Mouse (Mus musculus): ENCODE results near the gene Slc25a21. TPM values are rescaled to one million over a fixed set of nuclear protein-coding genes. Genes with fewer than 3 reads are reported as not detected.

Slc25a21 gene
- polyA plus RNA-seq, 1 experiment from 2014 or later: 1.2 TPM

GRCm38 (mm10) chr12:57194609-57195008, 2.7 kb downstream of the Slc25a21 start:
- no peak for ATAC-seq (ENCODE audit: low FRiP score)
- Histone ChIP-seq H3K4me1 (replicated peaks; ENCODE audit: control insufficient read depth, insufficient read depth, low read length) (no peaks in the 10 kb centered on the region), H3K9ac (ENCODE audit: low read depth, low read length) (no peak overlapping the region), H3K27ac (ENCODE audit: low read depth, low read length) (no peak overlapping the region), H3K9me3 (ENCODE audit: control insufficient read depth, low read length) (no peaks in the 10 kb centered on the region), H3K27me3 (ENCODE audit: control insufficient read depth, insufficient read depth, low read length) (0 out of 2 replicates have a peak, but pooled peaks cover 2% of the 10 kb centered on the region), H3K4me3 (ENCODE audit: low read depth, low read length) (no peak overlapping the region), H3K36me3 (ENCODE audit: control insufficient read depth, insufficient read depth, low read length) (no peaks in the 10 kb centered on the region), H3K4me2 (replicated peaks; ENCODE audit: low read depth, low read length) (no peak overlapping the region)
- DNase-seq (ENCODE audit: low spot score): peak; percentile 14
- WGBS: 38% methylated on average over 3 of the region's 3 CpGs

GRCm38 (mm10) chr12:57187032-57187431, 10.2 kb downstream of the Slc25a21 start:
- H3K27me3 ChIP-seq (ENCODE audit: control insufficient read depth, insufficient read depth, low read length): no peaks in the 10 kb centered on the region
- no peaks in the 10 kb centered on the region for H3K36me3 ChIP-seq (ENCODE audit: control insufficient read depth, insufficient read depth, low read length)
- H3K4me3 ChIP-seq (ENCODE audit: low read depth, low read length): no peak overlapping the region
- H3K9me3 ChIP-seq (ENCODE audit: control insufficient read depth, low read length): no peaks in the 10 kb centered on the region
- no peaks in the 10 kb centered on the region for H3K4me1 ChIP-seq (replicated peaks; ENCODE audit: control insufficient read depth, insufficient read depth, low read length)
- DNase-seq (ENCODE audit: low spot score): no peak
- no peak overlapping the region for H3K9ac ChIP-seq (ENCODE audit: low read depth, low read length)
- H3K4me2 ChIP-seq (replicated peaks; ENCODE audit: low read depth, low read length): no peak overlapping the region
- 85% methylated on average over 4 of the region's 4 CpGs for WGBS
- no peak for ATAC-seq (ENCODE audit: low FRiP score)
- H3K27ac ChIP-seq (ENCODE audit: low read depth, low read length): no peak overlapping the region

GRCm38 (mm10) chr12:57186126-57186525, 11.1 kb downstream of the Slc25a21 start:
- Histone ChIP-seq H3K36me3 (ENCODE audit: control insufficient read depth, insufficient read depth, low read length) (no peaks in the 10 kb centered on the region), H3K9ac (ENCODE audit: low read depth, low read length) (no peak overlapping the region), H3K27ac (ENCODE audit: low read depth, low read length) (no peak overlapping the region), H3K9me3 (ENCODE audit: control insufficient read depth, low read length) (no peaks in the 10 kb centered on the region), H3K4me2 (replicated peaks; ENCODE audit: low read depth, low read length) (no peak overlapping the region), H3K4me3 (ENCODE audit: low read depth, low read length) (no peak overlapping the region), H3K27me3 (ENCODE audit: control insufficient read depth, insufficient read depth, low read length) (no peaks in the 10 kb centered on the region), H3K4me1 (replicated peaks; ENCODE audit: control insufficient read depth, insufficient read depth, low read length) (no peaks in the 10 kb centered on the region)
- 76% methylated on average over 2 of the region's 2 CpGs for WGBS
- DNase-seq (ENCODE audit: low spot score) (no peak), ATAC-seq (ENCODE audit: low FRiP score) (no peak)

GRCm38 (mm10) chr12:57185475-57185874, 11.8 kb downstream of the Slc25a21 start:
- Histone ChIP-seq H3K4me1 (replicated peaks; ENCODE audit: control insufficient read depth, insufficient read depth, low read length) (no peaks in the 10 kb centered on the region), H3K27ac (ENCODE audit: low read depth, low read length) (no peak overlapping the region), H3K9ac (ENCODE audit: low read depth, low read length) (no peak overlapping the region), H3K27me3 (ENCODE audit: control insufficient read depth, insufficient read depth, low read length) (no peaks in the 10 kb centered on the region), H3K4me3 (ENCODE audit: low read depth, low read length) (no peak overlapping the region), H3K9me3 (ENCODE audit: control insufficient read depth, low read length) (no peaks in the 10 kb centered on the region), H3K36me3 (ENCODE audit: control insufficient read depth, insufficient read depth, low read length) (no peaks in the 10 kb centered on the region), H3K4me2 (replicated peaks; ENCODE audit: low read depth, low read length) (no peak overlapping the region)
- 0% methylated on average over 1 of the region's 1 CpGs for WGBS
- ATAC-seq (ENCODE audit: low FRiP score) (no peak), DNase-seq (ENCODE audit: low spot score) (peak; percentile 39)

- Histone ChIP-seq H3K27me3 (ENCODE audit: control insufficient read depth, insufficient read depth, low read length) (no peaks in the 10 kb centered on the region), H3K9me3 (ENCODE audit: control insufficient read depth, low read length) (no peaks in the 10 kb centered on the region), H3K36me3 (ENCODE audit: control insufficient read depth, insufficient read depth, low read length) (no peaks in the 10 kb centered on the region), H3K27ac (ENCODE audit: low read depth, low read length) (no peak overlapping the region), H3K4me2 (replicated peaks; ENCODE audit: low read depth, low read length) (no peak overlapping the region), H3K9ac (ENCODE audit: low read depth, low read length) (no peak overlapping the region), H3K4me3 (ENCODE audit: low read depth, low read length) (no peak overlapping the region), H3K4me1 (replicated peaks; ENCODE audit: control insufficient read depth, insufficient read depth, low read length) (no peaks in the 10 kb centered on the region)
- no peak for DNase-seq (ENCODE audit: low spot score)
- WGBS: 65% methylated on average over 2 of the region's 2 CpGs
- ATAC-seq (ENCODE audit: low FRiP score): no peak
Observed at GRCm38 (mm10) chr12:57184401-57185147, 12.7 kb downstream of the Slc25a21 start.

- H3K9ac ChIP-seq (ENCODE audit: low read depth, low read length): no peak overlapping the region
- H3K36me3 ChIP-seq (ENCODE audit: control insufficient read depth, insufficient read depth, low read length): no peaks in the 10 kb centered on the region
- DNase-seq (ENCODE audit: low spot score): peak; percentile 69
- no peak overlapping the region for H3K27ac ChIP-seq (ENCODE audit: low read depth, low read length)
- H3K4me3 ChIP-seq (ENCODE audit: low read depth, low read length): no peak overlapping the region
- no peaks in the 10 kb centered on the region for H3K4me1 ChIP-seq (replicated peaks; ENCODE audit: control insufficient read depth, insufficient read depth, low read length)
- H3K27me3 ChIP-seq (ENCODE audit: control insufficient read depth, insufficient read depth, low read length): no peaks in the 10 kb centered on the region
- no peaks in the 10 kb centered on the region for H3K9me3 ChIP-seq (ENCODE audit: control insufficient read depth, low read length)
- ATAC-seq (ENCODE audit: low FRiP score): peak; percentile 84
- no peak overlapping the region for H3K4me2 ChIP-seq (replicated peaks; ENCODE audit: low read depth, low read length)
- 26% methylated on average over 5 of the region's 5 CpGs for WGBS
Observed at GRCm38 (mm10) chr12:57179465-57180188, 17.6 kb downstream of the Slc25a21 start.

GRCm38 (mm10) chr12:57178818-57179217, 18.5 kb downstream of the Slc25a21 start:
- no peaks in the 10 kb centered on the region for H3K9me3 ChIP-seq (ENCODE audit: control insufficient read depth, low read length)
- H3K4me2 ChIP-seq (replicated peaks; ENCODE audit: low read depth, low read length): no peak overlapping the region
- no peaks in the 10 kb centered on the region for H3K4me1 ChIP-seq (replicated peaks; ENCODE audit: control insufficient read depth, insufficient read depth, low read length)
- H3K36me3 ChIP-seq (ENCODE audit: control insufficient read depth, insufficient read depth, low read length): no peaks in the 10 kb centered on the region
- no peak overlapping the region for H3K27ac ChIP-seq (ENCODE audit: low read depth, low read length)
- H3K27me3 ChIP-seq (ENCODE audit: control insufficient read depth, insufficient read depth, low read length): no peaks in the 10 kb centered on the region
- no peak overlapping the region for H3K4me3 ChIP-seq (ENCODE audit: low read depth, low read length)
- DNase-seq (ENCODE audit: low spot score) (no peak), ATAC-seq (ENCODE audit: low FRiP score) (no peak)
- no peak overlapping the region for H3K9ac ChIP-seq (ENCODE audit: low read depth, low read length)

GRCm38 (mm10) chr12:57163294-57163693, 34.0 kb downstream of the Slc25a21 start:
- H3K9me3 ChIP-seq (ENCODE audit: control insufficient read depth, low read length): no peaks in the 10 kb centered on the region
- DNase-seq (ENCODE audit: low spot score): no peak
- WGBS: 85% methylated on average over 2 of the region's 2 CpGs

GRCm38 (mm10) chr12:57162840-57163239, 34.4 kb downstream of the Slc25a21 start:
- H3K4me3 ChIP-seq (ENCODE audit: low read depth, low read length): no peak overlapping the region
- H3K36me3 ChIP-seq (ENCODE audit: control insufficient read depth, insufficient read depth, low read length): no peaks in the 10 kb centered on the region
- DNase-seq (ENCODE audit: low spot score) (no peak), ATAC-seq (ENCODE audit: low FRiP score) (no peak)
- no peaks in the 10 kb centered on the region for H3K27me3 ChIP-seq (ENCODE audit: control insufficient read depth, insufficient read depth, low read length)
- 81% methylated on average over 3 of the region's 3 CpGs for WGBS
- H3K9me3 ChIP-seq (ENCODE audit: control insufficient read depth, low read length): no peaks in the 10 kb centered on the region
- no peak overlapping the region for H3K9ac ChIP-seq (ENCODE audit: low read depth, low read length)
- H3K27ac ChIP-seq (ENCODE audit: low read depth, low read length): no peak overlapping the region
- H3K4me1 ChIP-seq (replicated peaks; ENCODE audit: control insufficient read depth, insufficient read depth, low read length): no peaks in the 10 kb centered on the region
- no peak overlapping the region for H3K4me2 ChIP-seq (replicated peaks; ENCODE audit: low read depth, low read length)

More at GRCm38 (mm10) chr12:57163294-57163693, 34.0 kb downstream of the Slc25a21 start:
- Histone ChIP-seq H3K4me3 (ENCODE audit: low read depth, low read length) (no peak overlapping the region), H3K4me1 (replicated peaks; ENCODE audit: control insufficient read depth, insufficient read depth, low read length) (no peaks in the 10 kb centered on the region), H3K4me2 (replicated peaks; ENCODE audit: low read depth, low read length) (no peak overlapping the region), H3K9ac (ENCODE audit: low read depth, low read length) (no peak overlapping the region), H3K27me3 (ENCODE audit: control insufficient read depth, insufficient read depth, low read length) (no peaks in the 10 kb centered on the region), H3K27ac (ENCODE audit: low read depth, low read length) (no peak overlapping the region), H3K36me3 (ENCODE audit: control insufficient read depth, insufficient read depth, low read length) (no peaks in the 10 kb centered on the region)
- no peak for ATAC-seq (ENCODE audit: low FRiP score)

Measured in hindbrain, embryonic 11.5 days (tissue).